Mouse (Mus musculus): Measurements from ENCODE around the gene Nelfb. TPM values are rescaled to one million over a fixed set of nuclear protein-coding genes. Genes with fewer than 3 reads are reported as not detected.
A peak's percentile ranks its signal among the peaks of the same experiment; 100 is the strongest.

The Nelfb gene
- total RNA-seq, 2 experiments from 2014 or later, result 18.2 to 19.5 TPM

DNA sequence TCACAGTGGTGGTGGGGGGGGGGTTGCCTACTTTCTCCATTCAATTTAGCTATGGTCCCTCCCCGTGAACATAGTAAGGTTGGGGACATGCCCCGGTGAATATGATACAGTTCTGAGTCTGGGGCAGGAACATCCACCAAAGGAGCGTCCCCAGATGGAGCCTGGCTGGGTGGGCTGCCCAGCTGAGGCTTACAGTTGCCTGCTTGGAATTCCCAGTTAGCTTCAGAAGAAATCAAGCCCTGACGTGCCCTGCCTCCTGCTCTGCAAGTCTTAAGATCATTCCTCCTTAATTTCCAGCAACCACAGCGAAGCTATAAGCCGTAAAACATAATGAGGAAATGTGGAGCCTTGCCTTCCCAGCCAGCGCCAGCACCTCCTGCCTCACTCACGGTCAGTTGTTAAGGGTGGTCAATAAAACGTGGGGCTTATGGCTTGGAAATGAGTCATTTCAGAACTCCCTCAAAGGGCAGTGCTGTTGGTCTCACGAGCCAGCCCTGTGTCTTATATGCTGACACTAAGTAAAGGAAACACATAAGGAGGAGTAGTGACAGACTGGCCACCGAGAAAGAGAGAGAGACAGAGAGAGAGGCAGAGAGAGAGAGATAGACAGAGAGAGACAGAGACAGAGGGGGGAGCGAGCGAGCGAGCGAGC is 31.6 kb downstream of the Nelfb start:
- intact Hi-C loops (cut with DNase I), result no loop called here
- no peak for DNase-seq

DNA sequence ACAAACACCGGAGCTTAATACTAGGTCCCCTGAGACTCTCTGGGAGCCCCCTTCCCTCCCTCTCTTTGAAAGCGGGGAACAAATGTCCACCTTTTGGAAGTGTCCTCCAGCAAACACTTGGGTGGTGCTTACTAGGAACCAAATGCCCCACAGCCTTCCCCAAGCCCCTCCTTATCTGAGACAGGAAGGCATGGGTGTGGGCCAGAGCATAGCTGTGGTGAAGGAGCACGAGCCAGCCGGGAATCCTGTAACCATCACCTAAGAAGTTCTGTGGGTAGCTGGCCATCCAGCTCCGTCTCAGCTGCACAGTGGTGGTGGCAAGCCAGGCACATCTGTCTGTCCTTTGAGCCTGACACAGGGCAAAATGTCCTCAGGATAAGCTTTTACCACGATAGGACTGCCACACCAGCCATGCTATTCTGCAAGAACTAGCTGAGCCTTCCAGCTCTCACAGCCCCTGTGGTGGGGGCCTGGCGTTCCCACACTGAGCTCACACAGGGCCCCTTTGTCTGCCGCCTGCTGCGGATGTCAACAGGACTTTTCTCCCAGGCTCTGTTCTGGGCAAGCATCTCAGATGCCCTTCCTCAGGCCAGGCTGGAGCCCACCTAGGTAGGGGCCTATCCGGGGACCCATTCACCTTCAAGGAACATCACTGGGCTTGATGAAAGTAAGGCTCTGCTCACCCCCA is 32.9 kb downstream of the Nelfb start:
- intact Hi-C loops (cut with DNase I), result no loop called here
- DNase-seq, result no peak

DNA sequence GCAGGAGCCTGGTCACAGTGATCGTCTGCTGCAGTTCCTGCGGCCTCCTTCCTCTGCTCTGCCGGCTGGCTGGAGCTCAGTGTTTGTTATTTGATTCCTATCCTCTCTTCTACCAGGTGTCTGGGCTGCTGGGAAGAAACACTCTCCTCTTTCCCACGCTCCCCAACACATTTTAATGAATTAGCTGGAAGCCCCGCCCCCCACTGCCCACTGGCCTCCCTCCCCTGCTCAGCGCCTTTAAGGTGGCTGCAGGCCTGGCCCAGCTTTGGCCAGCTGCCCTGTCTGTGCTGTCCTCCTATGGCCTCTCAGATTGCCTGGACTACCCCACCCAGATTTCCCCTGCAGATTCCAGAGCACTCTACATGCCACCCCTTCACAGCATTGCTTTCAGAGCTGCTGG is 33.6 kb downstream of the Nelfb start:
- DNase-seq, result no peak

DNA sequence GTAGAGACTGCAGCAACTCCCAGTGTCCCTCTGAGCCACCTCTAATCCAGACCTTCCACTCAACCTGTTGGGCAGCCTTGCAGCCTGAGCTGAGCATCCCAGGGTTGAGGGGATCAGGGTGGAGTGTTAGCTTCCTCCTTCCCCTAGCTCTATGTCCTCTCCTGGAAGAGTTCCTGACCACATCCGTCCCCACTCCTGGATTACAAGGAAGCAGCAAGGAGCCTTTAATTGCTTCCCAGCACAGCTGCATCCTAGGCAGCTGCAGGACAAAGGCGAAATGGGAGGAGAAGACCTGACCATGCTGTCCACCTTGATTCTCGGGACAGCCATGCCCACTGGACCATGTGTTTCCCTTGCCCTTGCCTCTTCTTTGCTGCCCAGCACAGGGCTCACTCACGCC is 34.2 kb downstream of the Nelfb start:
- intact Hi-C loops (cut with DNase I), result no loop called here
- DNase-seq, result no peak

More for the DNA sequence above, 33.6 kb downstream of the Nelfb start:
- intact Hi-C loops (cut with DNase I), result no loop called here

DNA sequence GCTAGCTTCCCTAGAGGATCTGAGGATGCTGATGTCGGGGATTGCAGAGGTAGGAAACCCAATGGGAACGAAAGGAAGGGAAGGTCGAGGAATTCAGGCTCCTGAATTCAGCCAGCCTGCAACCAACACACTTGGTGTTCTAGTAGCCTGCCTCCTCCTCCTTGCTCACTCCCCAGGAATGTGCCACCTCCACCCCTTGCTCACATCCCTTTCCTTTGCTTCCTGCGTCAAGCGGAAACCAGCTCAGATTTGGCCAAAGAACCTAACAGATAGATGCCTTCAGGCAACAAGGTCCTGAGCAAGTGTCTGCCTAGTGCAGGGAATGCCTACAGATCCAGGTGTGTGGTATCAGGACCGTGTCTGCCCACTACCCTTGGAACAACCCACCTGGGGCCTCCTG is 34.7 kb downstream of the Nelfb start:
- intact Hi-C loops (cut with DNase I), result no loop called here
- no peak for DNase-seq

DNA sequence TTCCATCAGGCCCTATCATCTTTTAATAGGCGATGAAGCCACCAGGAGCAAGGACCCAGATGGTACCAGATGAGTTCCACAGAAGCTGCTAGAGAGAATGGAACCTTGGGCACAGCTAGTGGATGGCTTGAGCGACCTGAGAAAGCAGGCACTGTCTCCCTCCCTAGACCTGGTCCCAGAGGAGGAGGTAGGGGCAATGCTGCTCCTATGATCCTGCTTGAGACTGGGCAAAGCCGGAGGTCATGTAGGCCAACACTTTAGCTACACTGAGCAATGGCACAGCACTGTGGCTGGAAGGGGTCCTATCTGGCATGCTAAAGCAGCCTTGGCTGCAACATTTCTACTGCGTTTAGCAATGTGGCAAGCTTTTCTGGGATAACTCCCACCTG is 35.6 kb downstream of the Nelfb start:
- intact Hi-C loops (cut with DNase I), result no loop called here

DNA sequence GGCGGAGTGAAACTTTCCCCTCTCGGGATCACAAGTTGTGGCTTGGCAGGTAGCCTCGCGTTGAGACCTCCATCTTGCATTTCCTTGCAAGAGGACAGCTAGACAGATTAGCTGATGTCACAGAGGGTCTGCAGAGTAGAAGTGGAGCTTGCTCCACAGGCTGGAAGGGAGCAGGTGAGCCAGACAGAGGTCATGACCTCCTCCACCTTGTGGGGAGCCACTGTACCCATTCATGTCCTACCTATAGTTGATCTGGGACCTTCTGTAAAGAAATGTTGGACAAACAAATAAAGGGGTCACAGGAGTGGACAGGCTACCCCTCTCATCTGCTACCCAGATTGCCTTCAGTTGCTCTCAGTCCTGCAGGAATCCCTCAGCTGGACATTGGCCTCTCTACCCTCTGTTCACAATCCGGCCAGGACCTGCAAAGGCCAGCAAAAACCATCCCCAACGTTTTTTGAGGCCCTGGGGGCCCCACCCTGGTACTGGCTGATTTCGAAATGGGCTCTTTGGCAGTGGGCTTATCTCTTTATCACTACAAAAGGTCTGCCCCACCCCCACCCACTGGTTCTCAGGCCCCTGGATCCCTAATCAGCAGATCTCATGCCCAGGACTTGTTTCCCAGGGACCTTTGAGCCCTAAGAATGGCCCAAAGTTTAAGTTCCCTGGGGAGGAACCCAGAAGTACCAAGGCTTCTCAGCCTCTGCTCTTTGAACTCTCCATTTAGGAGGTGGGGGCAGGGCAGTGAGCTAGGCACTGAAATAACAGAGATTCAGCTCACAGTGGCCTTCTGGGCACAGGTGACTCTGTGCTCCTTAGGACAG is 36.2 kb downstream of the Nelfb start:
- no peak for DNase-seq
- intact Hi-C loops (cut with DNase I), result no loop called here

More for the DNA sequence above, 35.6 kb downstream of the Nelfb start:
- DNase-seq, result no peak

DNA sequence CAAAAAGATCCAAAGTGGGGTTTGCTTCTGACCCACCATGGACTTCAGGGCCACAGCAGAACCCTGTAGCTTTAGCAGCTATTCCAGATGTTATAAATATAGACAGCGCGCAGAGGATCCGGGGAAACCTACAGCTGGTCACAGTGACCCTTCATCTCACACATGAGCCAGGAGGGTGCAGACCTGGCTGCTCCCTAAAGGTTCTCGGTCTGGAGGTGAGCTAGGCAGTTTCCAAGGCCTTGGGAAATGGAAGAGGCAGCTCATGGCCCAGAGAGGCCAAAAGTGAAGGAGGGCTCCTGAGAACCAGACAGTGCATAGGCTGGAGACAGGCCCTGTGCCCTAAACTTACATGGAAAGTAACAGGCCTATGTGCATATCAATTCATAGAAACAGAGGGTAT is 37.5 kb downstream of the Nelfb start:
- intact Hi-C loops (cut with DNase I), result no loop called here
- no peak for DNase-seq

DNA sequence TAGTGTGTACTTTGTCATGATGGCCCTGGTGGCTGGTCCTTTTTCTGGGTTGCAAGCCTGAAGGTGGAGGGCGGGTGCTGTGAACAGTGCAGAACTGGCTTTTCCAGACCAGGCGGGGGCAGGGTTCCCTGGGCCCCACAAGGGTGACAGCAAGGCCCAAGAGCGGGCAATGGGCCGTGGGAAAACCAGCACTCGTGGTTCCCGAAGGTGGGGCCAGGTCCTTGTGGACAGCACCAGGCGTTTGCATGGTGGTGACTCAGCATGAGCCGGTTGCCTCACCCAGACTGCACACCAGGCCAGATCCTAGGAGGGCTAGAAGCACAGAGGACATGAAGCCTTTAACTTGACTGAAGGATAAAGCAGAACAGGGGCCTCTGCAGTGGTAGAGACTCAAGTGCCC is 38.7 kb downstream of the Nelfb start:
- intact Hi-C loops (cut with DNase I), result no loop called here
- no peak for DNase-seq

DNA sequence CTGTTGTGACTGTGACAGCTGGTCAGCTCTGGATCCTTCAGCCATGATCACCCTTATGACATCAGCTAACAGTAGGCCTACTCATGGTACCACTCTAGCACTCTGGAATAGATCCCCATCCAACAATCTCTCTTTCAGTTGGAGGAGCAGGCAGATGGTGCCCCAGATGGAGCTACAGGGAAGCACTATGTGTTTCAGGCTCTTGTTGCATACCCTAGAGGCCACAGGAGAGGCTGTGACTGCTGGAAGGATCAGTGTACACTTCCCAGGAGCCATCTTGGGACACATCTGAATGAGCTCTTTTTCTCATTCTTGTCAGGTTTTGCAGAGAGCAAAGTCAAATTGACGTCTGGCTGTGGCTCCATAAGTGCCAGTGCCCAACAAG is 39.5 kb downstream of the Nelfb start:
- intact Hi-C loops (cut with DNase I), result no loop called here
- DNase-seq, result no peak

DNA sequence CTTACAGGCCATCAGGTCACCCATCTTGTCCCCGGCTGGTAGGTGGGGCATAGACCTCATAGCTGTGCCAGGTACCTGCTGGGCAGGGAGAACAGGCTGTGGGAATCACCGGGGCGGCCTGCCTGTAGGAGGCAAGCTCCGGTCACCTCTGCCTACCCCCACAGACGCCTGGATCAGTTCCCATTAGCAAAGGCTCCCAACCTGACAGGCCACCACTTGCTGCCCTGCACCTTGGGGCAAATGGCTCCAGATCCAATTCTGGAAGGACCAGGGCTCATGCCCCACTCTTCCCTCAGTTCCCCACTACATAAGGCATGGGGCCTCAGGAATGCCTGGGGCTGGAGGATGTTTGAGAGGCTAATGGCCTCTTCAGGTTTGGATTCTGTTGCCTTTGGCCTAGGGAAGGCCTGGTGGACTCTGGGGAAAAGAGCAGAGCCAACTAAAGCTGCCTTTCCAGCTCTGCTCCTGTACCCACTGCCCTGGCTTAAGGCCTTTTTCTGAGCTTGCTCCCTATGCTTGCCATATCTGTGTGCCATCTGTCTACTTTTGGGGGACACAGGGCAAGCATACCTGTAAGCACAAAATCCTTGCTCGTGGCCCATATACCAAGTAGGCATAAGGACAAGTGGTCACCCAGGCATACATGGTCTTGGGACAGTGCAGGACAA is 40.1 kb downstream of the Nelfb start:
- no peak for DNase-seq
- intact Hi-C loops (cut with DNase I), result no loop called here

DNA sequence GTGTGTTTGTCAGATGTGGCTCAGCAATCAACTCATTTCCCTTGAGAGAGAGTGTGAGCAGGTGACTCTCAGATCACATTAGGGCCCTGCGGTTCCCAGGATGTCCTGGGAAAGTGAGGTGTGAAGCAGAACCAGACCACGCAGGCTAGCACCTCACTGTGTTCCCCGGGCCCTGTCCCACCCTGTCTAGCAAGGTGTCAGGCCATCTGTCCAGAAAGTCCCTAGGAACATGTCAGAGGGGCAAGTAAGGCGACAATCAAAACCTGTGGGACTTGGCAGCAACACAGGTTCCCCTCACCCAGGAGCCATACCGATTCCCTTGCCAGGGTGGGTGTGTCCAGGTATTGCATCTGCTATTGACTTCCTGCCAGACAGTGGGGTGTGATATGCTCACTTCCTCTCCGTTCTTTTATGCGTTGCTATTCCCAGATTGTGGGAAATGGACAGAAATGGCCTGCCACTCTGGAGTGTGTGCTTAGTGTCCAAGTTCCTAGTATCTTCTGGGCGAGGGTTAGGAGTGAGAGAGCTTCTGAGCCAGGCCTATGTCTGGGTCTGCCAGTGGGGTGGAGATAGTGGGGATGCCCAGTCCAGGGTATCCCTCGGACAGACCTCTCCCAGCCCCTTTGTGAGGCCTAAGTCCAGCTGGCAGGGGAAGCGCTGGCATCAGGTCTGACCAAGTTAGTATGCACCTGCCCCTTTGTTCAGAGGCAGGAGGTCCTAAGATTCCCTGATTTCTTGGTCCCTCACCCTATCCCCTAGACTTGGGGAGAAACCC is 40.8 kb downstream of the Nelfb start:
- no peak for DNase-seq
- intact Hi-C loops (cut with DNase I), result no loop called here

DNA sequence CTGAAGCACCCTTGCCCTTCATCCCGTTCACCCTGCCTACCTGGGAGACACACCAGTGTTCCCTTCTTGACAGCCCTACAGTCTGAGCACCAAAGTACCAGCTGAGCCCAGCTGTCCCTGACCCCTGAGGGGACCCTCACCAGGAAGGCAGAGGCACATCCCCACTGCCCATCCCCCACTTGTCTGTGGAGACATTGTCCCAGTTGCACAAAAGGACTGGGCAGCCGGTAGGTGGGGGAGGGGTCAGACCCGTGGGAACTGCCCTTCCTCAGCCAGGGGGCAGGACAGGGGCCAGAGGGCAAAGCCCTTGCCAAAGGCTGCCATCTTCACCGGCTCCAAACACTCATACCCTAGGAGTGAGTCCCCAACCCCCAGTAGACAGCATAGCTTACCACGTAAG is 41.5 kb downstream of the Nelfb start:
- intact Hi-C loops (cut with DNase I), result no loop called here

DNA sequence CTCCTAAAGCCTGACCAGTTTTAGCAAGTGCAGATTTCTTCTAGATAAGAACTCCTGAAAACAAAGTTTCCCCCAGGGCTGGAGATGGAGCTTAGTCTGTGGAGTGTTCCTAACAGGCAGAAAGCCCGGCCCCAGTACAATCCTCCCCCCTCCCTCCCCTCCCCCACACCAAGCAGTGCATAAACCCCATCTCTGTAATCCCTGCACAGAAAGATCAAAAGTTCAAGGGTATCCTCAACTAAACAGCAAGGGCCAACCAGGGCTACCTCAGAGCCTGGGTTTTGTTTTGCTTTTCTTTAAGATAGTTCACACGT is 42.7 kb downstream of the Nelfb start:
- DNase-seq, result no peak
- intact Hi-C loops (cut with DNase I), result no loop called here

More for the DNA sequence above, 41.5 kb downstream of the Nelfb start:
- DNase-seq, result no peak

DNA sequence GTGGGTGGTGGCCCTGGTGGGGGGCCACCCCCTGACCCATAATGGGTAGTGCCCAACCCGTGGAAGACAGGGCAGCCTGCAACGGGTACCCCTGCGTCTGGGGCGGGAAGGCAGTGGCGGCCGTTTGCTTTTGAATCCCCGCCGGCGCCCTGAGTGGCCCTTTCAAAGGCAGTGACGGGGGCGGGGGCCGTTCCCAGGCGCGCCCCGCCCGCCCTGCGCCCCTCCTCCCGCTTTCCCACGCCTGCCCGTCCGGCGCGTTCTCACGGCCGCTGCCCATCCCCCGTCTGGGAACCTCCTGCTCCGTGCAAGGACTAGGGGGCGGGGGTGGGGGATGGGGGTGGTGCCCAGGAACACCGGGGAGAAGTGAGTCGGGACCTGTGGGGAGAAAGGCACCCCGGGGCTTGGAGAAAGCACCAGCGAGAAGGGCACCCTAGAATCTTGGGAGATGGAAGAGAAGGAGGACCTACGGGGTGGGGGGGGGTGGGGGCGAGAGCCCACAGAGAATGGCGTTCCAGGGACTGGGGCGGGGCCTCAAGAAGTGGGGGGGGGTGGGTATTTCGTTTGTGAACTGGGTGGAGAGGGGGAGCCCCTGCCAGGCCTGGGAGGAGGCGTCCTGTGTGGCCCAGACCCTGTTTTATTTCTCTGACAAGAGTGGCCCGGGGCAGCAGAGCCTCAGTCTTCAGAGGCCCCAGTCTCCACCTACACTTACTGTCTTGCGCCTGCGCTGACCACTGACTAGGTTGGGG is 43.2 kb downstream of the Nelfb start:
- peak in 1 of 2 experiments; percentile 41 for DNase-seq
- intact Hi-C loops (cut with DNase I), result no loop called here

DNA sequence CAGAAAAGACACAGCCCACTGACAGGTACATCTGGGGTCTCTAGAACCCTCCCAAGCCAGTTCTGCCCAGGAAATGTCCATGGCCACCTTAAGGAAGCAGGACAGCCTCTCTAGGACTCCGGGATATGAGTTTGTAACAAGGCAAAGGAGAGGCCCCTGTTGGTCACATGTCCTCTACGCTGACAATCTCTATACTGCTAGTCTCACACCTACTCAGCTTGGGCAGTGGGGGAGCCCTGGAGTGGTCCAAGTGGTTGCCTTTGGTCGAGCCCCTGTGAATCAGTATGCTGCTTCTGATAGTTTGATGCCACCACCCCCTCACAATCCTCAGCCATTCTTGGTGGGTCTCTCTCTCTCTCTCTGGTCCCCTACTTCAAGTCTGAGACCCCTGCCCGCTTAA is 43.8 kb downstream of the Nelfb start:
- intact Hi-C loops (cut with DNase I), result no loop called here
- no peak for DNase-seq

DNA sequence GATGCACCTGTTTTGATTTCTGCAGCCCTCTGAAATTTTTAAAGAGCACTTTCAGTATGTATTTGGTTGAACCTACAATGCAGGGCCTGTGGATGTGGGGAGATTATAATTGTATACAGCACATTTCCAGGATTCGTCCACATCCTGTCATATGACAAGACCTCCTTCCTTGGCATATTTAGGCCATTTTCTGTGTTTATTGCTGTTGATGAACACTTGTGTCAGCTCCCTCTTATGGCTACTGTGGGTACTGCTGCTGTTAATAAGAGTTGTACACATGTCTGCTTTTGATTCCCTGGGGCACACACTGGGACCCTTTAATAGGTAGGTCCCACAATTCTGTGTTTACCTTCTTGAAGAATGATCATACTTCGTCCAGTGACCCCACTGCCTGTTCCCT is 53.6 kb downstream of the Nelfb start:
- intact Hi-C loops (cut with DNase I), result loop anchor here (2.0 kb wide), 1 partner anchor 31 kb away; no protein-coding TSS in a partner anchor
- peak in 1 of 2 experiments; percentile 4 for DNase-seq

DNA sequence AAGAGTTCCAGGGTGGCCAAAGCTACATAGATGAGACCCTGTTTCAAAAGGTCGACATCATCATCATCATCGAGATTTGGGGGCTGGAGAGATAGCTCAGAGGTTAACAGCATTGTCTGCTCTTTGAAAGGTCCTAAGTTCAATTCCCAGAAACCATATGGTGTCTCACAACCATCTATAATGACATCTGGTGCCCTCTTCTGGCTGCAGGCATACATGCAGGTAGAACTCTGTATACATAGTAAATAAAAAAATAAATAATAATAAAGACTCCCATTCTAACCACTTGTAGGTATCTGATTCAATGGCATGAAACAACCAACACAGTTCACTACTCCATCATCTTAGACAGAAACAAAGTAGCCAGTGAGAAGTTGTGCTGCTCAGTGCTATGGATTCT is 54.3 kb downstream of the Nelfb start:
- no peak for DNase-seq
- intact Hi-C loops (cut with DNase I), result loop anchor here (2.0 kb wide), 1 partner anchor 30 kb away; no protein-coding TSS in a partner anchor

DNA sequence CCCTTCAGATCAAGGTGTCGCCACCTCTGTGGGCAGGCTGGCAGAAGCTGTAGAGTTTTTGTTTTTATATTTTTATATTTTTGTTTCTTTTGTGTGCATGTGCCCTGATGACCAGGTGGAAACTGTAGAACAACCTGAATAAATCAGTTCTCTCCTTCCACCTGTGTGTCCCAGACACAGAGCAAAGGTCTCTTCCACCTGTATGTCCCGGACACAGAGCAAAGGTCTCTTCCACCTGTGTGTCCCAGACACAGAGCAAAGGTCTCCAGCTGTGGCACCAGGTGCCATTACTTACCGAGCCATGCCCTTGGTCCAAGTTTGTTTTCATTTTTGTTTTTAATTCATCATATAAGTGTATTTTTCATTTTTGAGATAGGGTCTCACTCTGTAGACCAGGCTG is 55.1 kb downstream of the Nelfb start:
- intact Hi-C loops (cut with DNase I), result loop anchor here (2.0 kb wide), 1 partner anchor 29 kb away; no protein-coding TSS in a partner anchor
- DNase-seq, result no peak

Data from gastrocnemius, postnatal 36 days (tissue).